Mouse (Mus musculus) cerebellum, adult 2 months (tissue): ENCODE data around the gene Lsm5.

Source experiments
- CTCF ChIP-seq: fragments of 200-500 bp; IDR thresholded peaks from 2 replicates; pipeline ENCODE4 v1.5.1; 2011; ENCODE audit warnings: low read depth, mild to moderate bottlenecking, control low read depth, low read length, moderate library complexity, borderline replicate concordance; ENCODE audit not compliant: insufficient read depth
- POLR2A ChIP-seq: fragments of 200-500 bp; IDR thresholded peaks from 2 replicates; pipeline ENCODE4 v1.6.1; 2011; ENCODE audit warnings: low read length, control low read depth, borderline replicate concordance; ENCODE audit not compliant: insufficient read depth

DNA sequence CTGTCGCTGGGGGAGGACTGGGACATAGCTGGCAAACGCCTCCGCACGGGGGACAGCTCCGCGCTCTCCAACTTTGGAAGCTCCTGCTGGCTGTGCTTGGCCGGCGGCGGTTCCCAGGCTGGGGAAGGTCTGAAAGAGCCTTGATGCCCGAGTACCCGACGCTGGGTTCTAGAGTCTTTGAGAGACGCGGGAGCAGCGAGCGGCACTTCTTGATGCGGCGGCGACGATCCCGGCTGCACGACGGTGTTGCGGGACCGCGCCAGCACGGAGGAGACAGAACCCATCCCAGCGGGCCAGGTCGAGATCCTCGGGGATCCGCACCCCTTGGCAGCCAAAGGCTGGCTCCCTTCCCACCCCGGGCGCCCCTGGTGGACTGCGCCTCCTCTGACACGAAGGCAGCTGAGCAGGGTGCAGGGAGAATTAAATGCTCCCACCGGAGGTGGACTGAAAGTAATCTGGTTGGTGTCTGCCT lies 52.4 kb downstream of the Lsm5 start:
- TF ChIP-seq CTCF (no peak; the same call in 1 of the 2 replicates), POLR2A (no peak)
